Mouse (Mus musculus) adrenal gland, postnatal 14 days (tissue): ENCODE data around the gene Dcdc2c. TPM values are rescaled to one million over a fixed set of nuclear protein-coding genes. Genes with fewer than 3 reads are reported as not detected.

Experiments
- DNase-seq: peaks from one replicate; pipeline ENCODE4 v3.0.0; 2021; ENCODE audit warnings: mixed read lengths
- total RNA-seq: library from RNA; stranded (reverse); gene quantifications from 2 replicates; pipeline ENCODE4 v1.2.3, GENCODE M21; 2021

Gene Dcdc2c
- total RNA-seq, 1 experiment from 2014 or later = 0.22 TPM

DNA sequence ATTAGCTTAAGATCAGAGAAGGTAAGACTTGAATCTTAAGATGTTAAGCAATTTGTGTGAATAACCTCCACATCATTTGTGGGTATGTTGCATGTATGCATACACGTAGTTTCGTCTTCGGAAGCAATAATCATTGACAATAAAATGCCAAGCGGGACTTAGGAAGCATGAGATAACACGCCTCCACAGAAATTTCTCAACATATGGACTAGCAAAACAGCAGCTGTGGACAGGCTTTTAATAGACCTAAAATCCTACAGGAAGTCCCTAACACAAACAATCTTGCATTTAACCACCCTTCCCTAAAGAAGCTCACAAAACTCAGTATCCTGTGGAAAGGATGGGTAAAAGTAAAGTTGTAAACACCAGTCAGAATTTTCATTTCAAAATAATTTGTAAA, 93.4 kb downstream of the Dcdc2c start:
- no peak for DNase-seq

DNA sequence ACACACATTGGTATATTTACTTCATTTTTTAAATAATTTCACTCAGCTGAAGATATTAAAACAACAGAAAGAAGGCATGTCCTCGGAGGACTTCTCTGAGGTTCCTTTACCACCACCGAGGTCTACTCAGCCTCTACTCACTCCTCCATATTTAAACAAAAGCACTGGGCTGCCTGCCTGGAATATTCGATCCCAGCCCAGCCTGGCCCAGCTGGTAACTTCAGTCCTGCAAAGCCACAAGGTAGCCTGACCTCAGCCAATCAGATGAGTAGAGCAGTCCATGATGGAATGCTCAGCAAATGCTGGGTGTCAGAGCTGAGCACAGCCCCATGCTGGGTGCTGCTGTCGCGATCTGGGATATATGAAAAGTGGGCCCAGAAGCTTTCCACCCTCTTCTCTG, 115.7 kb downstream of the Dcdc2c start:
- no peak for DNase-seq

DNA sequence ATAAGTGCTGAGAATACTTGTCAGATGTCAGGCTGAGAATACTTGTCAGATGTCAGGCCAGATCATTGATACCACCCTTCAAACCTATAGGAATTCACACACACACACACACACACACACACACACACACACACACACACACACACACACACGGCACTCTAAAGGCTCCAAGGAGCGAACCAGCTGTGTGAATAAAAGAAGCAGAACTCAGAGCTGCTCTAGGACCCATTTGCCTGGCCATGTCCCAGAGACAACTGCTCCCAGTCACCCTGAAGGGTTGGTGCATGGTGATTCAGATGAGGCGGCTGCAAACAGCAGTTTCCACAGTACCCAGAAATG, 119.5 kb downstream of the Dcdc2c start:
- no peak for DNase-seq

DNA sequence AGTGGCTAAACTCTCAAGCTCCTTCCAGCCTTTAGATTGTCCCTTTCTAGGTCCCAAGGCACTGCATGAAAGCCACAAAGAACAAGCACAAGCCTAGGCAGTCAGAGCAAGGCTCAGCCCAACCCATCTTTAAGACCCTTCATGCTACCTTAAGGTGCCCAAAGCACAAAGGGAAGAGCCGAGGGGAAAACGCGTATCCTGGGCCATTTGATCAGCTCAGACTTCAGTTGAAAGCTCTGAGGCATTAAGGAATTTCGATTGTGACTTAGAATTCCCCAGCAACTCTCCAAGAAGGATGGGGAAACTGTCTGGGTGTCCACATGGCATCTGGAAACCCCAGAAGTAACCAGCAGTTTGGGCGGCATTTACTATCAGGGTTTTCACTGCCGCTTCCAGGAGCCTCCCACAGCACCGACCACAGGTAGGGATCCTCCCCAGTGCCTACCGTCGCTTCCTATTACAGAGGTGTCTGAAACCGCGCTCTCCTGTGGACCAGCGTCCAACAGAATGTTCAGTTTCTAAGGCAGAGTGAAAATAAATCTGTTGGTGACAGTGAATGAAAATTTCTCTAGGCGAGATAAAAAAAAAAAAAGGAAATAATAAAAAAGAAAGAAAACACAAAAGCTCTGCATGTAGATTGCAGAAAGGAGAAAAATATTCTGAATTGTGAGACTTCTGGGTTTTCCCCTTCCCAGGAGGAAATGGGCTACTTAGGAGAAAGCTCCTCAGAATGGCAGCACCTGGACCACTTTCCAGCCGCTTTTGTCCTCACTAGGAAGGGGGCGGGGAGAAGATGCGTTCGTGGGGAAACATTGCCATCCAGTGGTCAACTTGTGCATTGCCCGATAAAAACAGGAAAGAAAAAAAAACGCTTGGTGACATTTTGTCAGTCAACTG, 120.1 kb downstream of the Dcdc2c start:
- peak; percentile 77 for DNase-seq

DNA sequence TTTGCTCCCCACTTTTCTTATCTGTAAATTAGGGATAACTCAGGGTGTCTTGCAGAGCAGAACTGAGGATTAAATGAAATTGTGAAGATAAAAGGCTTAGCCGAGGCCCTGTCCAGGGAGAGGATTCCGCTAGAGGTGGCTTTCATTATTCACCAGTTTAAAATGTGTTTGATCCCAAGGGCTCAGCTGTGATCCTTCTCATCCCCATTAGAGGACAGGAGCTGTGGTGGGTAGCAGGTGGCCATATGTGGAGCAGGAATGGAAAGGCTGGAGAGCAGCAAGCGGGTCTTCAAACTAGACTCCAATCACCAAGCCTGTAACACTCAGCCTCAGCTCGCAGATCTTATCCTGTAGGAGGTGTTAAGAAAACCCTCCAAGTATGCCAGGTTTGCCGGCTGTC, 122.3 kb downstream of the Dcdc2c start:
- no peak for DNase-seq

DNA sequence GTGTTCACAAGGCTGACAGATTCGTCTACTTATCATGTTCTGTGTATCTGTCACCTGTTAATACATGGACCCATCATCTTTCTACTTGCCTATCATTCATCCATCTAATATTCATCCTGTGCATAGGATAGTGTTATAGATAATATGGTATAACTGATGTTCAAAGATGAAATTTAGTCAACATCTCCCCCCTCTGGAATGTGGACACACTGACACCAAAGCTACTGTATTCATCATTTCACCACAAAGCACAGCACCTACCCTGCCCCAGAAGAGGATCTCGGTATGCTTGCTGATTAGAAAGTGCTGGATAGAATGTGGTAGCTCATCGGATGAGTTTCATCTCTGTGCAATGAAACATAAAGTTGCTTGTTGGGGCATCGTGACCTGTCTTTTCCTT, 135.2 kb downstream of the Dcdc2c start:
- no peak for DNase-seq

DNA sequence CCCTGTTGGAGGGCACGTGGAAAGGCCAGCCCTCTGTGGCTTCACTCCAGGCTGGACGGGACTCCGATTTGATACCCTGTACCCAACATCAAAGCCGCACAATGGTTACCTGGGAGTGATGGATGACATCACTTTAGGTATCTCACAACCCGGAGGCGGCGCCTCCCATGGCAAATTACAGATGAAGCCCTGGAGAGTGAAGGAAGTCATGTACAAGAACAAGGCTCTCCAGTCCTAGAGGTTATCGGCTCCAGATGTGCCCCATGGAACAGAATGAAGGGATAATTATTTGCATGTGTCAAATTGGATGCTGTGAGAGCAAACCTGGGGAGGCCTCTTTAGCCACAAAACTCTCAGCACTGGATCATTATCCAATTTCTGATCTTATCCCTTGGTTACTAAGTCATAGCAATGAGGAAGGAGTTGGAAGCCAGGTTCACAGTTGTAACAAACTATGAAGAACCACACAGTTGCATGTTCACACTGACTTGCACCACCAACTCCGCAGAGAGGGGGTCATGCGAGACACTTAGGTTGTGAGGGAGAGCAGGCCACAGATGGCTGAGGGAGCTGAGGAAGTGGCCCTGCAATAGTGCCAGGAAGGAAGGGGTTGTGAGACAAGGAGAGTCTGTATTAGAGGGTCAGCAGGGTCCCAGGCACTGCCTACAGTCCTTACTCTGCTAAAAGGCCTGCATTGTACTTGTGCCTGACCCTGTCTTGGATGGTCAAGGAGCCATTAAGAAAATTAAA, 144.4 kb downstream of the Dcdc2c start:
- no peak for DNase-seq

DNA sequence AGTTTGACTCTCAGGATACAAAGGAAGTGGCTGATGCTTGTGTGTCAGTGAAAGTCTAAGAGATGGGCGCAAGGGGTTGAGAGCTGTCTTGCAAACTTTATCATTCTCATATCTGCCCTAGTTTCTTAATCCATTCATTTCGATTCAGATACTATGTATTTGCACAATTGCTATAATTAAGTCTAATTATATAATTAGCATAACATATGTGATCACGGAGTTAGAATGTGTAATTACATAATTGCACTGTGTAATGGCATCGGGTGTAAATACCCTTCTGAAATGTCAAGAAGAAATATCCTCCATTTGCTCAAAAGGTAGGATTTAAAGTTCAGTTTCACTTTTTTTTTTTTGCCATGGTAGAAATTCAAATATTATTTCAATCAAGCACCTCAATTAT, 149.9 kb downstream of the Dcdc2c start:
- DNase-seq = no peak

DNA sequence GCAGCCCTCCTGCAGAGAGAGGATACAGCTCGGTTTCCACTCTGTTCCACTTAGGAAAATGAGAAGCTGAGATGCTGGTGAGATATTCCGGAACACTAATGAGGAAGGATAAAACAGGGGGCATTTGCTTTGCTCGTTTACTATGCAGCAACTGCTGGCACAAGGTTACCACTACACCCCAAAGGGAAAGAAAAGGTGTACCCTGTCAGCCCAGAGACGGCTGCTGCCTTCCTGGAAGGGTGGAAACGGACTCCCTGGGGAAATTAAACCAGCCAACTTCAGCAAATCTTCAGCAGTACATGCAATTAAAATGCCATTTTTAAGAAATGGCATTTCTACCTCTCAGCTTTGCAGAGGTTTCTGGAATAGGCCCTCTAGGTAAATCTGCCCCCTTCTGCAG, 150.8 kb downstream of the Dcdc2c start:
- no peak for DNase-seq

DNA sequence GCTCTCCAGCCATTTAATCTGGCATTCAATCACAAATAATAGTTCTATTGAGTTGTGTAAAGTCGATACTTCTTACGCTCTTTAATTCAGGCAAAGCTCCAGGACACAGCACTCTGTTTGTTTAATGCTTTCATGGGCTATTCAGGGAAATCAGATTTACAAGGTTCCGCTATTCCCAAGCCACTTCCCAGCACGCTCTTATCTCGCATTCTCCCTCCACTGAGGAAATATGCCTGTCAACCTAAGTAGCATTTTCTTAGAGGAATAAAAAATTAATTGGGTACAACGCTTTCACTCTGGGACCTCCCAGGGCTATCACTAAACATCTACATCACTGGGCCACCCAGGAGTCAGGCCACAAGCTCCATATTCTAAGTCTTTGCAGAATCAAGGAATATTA, 160.1 kb downstream of the Dcdc2c start:
- DNase-seq = no peak

Other genes starting within 250 kb of the Dcdc2c start
- gene Allc, start 30.1 kb upstream of the Dcdc2c start, total RNA-seq = not detected in 2 replicates
- 2.3 and 7.7 TPM in 2 replicates for gene Colec11, start 71.0 kb upstream of the Dcdc2c start, total RNA-seq
- 309 and 416 TPM in 2 replicates for gene Rps7, start 83.6 kb upstream of the Dcdc2c start, total RNA-seq
- gene Rnaseh1, start 97.2 kb upstream of the Dcdc2c start, total RNA-seq = 11.8 and 16.9 TPM in 2 replicates
- gene Adi1, start 122.8 kb upstream of the Dcdc2c start, total RNA-seq = 50.8 and 60.3 TPM in 2 replicates
- 34.4 and 34.5 TPM in 2 replicates for gene Trappc12, start 198.1 kb upstream of the Dcdc2c start, total RNA-seq
- gene Eipr1, start 199.4 kb upstream of the Dcdc2c start, total RNA-seq = 18.5 and 18.6 TPM in 2 replicates